Mouse (Mus musculus) embryonic fibroblast, embryonic 13.5 days (primary cell): Measurements from ENCODE around the gene Tmem86a.

ENCODE experiments used
- CTCF ChIP-seq: IDR thresholded peaks from 2 replicates; pipeline ENCODE4 v1.5.1; 2011; ENCODE audit warnings: mild to moderate bottlenecking, control low read depth, low read length, moderate library complexity, borderline replicate concordance; ENCODE audit not compliant: insufficient read depth
- POLR2A ChIP-seq: IDR thresholded peaks from 2 replicates; pipeline ENCODE4 v1.6.1; 2011; ENCODE audit warnings: low read depth, mild to moderate bottlenecking, control low read depth, low read length, moderate library complexity

DNA sequence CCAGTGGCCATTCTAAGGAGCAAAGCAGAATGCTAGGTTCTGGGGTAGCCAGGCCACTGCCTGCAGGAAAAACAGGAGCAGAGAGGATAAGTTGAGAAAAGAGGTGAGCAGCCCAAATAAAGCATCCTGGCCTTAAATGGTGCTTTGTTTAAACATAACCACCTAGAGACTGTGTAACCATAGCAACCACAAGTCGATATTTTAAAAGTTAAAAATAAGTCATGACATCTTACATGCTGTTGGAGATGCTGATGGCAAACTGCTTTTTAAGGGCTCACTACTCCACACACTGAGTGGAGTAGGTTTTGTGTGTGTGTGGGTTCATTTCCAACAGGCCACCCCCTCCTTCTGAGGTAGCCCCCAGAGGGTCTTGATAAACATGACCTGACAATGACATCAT lies 34.7 kb downstream of the Tmem86a start:
- TF ChIP-seq POLR2A (no peak), CTCF (no peak)
